Mouse (Mus musculus) liver, adult (tissue): ENCODE data around the gene Lingo2.

Source experiments
- GATA4 ChIP-seq: IDR thresholded peaks from 2 replicates; pipeline ENCODE4 v1.6.1; 2014; ENCODE audit warnings: mild to moderate bottlenecking, low read length; ENCODE audit not compliant: insufficient replicate concordance

The Lingo2 gene

GRCm38 (mm10) chr4:36951150-36951954, at the start of gene Lingo2:
Lingo2 (minus strand) TSS chr4:36951747.
- no peak for TF ChIP-seq GATA4

DNA sequence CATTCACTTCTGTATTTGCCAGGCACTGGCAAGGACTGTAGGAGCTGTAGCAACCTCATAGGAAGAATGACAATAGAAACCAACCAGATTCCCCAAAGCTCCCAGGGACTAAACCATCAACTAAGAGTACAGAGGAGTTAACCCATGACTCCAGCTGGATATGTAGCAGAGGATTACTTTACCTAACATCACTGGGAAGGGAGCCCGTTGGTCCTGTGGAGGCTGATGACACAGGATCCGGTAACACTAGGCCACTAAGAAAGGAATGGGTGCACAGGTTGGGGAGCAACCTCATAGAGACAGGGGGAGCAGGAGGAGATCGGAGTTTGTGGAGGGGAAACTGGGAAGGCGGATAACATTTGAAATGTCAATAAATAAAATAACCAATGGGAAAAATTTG, 21.8 kb upstream of the Lingo2 start:
- TF ChIP-seq GATA4: no peak

GRCm38 (mm10) chr4:36952431-36953429, 1.2 kb upstream of the Lingo2 start:
- no peak for TF ChIP-seq GATA4

DNA sequence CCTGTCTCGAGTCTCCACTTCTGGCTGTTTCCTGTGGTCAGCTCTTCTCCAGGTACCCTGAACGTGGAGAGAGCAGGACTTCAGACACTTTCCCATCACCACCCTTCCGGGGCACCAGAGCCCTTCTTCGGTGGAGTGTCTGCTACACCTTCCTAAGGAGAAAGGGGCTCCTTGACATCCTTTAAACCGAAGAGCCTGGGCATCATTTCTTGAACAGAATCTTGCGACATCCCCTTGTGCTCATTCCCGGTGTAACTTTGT, 338 bp upstream of the Lingo2 start:
- no peak for TF ChIP-seq GATA4

DNA sequence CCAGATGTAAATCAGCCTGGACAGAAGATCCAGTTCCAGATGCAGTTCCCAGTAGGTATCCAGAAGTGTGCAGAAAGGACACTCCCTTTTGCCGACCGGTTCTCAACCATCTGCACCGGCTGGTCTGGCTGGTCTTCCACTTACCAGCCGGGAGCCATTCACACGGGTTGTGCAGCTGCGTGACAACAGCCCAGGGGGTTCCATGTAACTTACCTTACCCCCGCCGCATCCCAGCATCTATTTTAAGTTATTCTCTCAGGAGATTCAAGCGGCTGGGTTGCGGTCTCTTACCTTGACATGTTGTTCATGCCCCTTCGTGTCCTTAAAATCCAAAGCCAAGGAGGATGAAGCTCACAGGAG, 777 bp downstream of the Lingo2 start:
- no peak for TF ChIP-seq GATA4

DNA sequence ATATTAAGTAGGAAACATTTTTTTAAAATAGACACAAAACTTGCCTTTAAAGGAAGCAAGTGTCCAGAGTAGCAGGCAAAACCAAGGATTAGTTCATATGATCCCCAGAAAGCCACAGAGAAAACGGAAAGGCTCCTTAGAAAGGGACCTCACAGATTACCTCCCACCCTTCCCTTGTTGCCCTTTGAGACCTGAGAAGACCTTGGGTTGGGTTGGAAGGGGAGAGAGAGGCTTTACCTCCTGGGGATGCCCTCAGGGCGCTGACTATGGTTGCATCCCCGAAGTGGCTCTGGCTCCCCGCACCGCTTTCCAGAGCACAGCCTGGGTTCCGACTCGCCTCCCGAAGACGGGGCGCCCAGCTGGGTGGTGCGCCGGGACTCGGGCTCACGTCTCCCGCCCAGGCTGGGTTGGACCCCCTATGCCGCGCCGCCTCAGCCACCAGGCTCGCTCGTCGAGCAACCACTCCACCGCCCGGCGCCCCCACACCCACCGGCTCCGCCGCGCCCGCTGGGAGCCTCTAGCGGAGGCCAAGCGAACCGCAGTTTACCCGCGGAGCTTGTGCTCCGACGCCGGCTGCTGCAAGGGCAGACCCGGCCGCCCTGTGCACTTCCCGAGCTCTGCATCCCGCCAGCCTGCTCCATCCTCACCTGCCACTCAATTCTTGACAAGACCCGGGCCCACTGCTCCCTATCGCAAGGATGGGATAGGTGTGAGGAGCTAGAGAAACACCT, 1.4 kb downstream of the Lingo2 start:
- no peak for TF ChIP-seq GATA4

GRCm38 (mm10) chr4:36890810-36891209, 60.7 kb downstream of the Lingo2 start:
- no peak for TF ChIP-seq GATA4

DNA sequence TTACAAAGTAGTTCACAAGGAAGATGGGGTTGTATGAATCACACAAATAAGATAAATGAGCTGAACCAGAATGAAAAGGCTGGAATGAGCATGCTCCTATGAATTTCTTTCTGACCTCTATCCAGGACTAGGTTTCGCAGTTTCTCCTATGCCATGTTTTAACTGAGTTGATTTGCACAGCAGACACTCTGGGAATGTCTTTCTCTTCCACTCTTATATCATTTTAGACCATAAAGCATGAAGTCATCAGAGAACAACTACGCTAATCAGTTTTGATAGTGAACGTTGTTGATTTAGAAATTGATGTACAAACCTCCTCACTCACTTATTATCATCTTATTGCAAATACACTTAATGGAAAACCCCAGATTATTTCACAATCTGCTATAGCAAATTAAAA, 61.2 kb downstream of the Lingo2 start:
- TF ChIP-seq GATA4: no peak

DNA sequence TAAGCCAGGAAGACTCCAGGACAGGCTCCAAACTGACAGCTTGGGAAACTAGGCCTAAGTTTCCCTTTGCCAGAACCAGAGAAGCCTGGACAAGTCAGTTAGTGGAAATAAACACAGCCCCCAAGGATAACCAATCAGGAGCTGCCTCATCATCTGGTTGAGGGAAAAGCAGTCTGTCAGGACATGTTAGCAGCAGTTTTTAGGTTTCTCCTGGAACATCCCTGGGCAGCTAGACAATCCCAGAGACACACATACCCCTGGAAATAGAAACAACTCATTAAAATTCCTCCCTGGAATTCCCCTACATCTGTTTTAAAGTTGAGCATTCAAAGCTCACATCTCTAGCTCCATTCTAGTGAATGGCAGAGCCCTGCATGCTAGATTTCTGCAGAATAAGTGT, 76.8 kb downstream of the Lingo2 start:
- no peak for TF ChIP-seq GATA4

GRCm38 (mm10) chr4:36824982-36825381, 126.6 kb downstream of the Lingo2 start:
- no peak for TF ChIP-seq GATA4

GRCm38 (mm10) chr4:36821914-36822313, 129.6 kb downstream of the Lingo2 start:
- TF ChIP-seq GATA4: no peak

GRCm38 (mm10) chr4:36775088-36775487, 176.5 kb downstream of the Lingo2 start:
- no peak for TF ChIP-seq GATA4

GRCm38 (mm10) chr4:36730691-36731090, 220.9 kb downstream of the Lingo2 start:
- no peak for TF ChIP-seq GATA4

GRCm38 (mm10) chr4:36716411-36716810, 235.1 kb downstream of the Lingo2 start:
- TF ChIP-seq GATA4: no peak

- TF ChIP-seq GATA4: no peak
These were observed 252.7 kb downstream of the Lingo2 start for GRCm38 (mm10) chr4:36698888-36699287.
